Mouse (Mus musculus) liver, adult 2 months (tissue): Measurements from ENCODE around the gene Zbtb17.

ENCODE experiments used
- CTCF ChIP-seq: fragments of 200-500 bp; IDR thresholded peaks from 2 replicates; pipeline ENCODE4 v1.5.1; 2011; ENCODE audit warnings: low read depth, low read length, control low read depth
- POLR2A ChIP-seq: fragments of 200-500 bp; IDR thresholded peaks from 2 replicates; pipeline ENCODE4 v1.6.1; 2011; ENCODE audit warnings: low read length, control low read depth; ENCODE audit not compliant: insufficient read depth; ENCODE audit errors: extremely low read depth

GRCm38 (mm10) chr4:141454581-141455350, 10.3 kb downstream of the Zbtb17 start:
- TF ChIP-seq CTCF, result no peak
- no peak for TF ChIP-seq POLR2A
